Mouse (Mus musculus) thymus, postnatal 0 days (tissue): ENCODE measurements at regions not wholly inside any gene's neighbourhood (a gene's known extent, or its start where the extent isn't known, plus 50 kb on each side); places are given as distances from the start of the nearest gene placed in this dataset.

Experiments used
- DNase-seq: peaks from one replicate; pipeline ENCODE4 v3.0.0-alpha.2; 2015; ENCODE audit warnings: low spot score

DNA sequence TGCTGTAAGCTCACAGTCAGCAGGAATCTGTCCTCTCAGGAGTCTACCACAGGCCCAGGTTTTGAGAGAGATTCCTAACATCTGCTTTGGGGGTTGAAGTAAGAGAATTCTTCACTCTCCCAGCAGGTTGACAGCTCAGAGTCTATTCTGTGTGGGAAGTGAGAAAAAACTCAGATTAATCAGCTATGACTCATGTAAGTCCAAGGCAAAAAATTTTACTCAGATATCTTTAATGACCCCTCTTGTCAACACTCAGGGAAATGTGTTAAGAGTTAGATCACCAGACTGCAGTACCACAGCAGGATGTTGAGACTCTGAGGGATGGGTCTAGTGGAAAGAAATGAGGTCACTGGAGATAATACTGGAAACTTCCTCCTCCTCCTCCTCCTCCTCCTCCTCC lies 688.4 kb downstream of the Hs3st4 start:
- no peak for DNase-seq

- DNase-seq: no peak
Observed at GRCm38 (mm10) chr7:124676854-124677515, 694.3 kb downstream of the Hs3st4 start.

GRCm38 (mm10) chr7:124680561-124680960 lies 697.9 kb downstream of the Hs3st4 start:
- DNase-seq: no peak

- DNase-seq: no peak
Observed at GRCm38 (mm10) chr7:124681212-124681611, 698.5 kb downstream of the Hs3st4 start.

DNA sequence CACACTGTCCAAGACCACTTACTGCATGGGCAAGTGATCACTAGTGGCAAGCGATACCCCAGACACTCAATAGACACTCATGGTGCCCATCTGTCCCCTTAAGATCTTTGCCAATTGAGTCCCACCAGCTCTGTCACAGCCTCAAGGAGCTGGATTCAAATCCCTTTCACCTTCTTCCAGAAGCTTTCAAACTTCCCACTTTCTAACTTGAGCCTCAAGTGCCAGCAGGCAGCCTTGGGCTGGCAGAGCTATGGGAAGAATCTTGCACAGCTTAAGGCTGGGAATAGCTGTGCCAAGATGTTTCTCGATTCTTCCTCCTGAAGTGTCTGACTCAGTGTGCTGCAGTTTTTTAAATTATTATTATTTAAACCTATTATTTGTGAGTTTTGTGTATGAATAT lies 699.2 kb downstream of the Hs3st4 start:
- DNase-seq: no peak

GRCm38 (mm10) chr7:124685424-124685823 lies 702.8 kb downstream of the Hs3st4 start:
- no peak for DNase-seq

DNA sequence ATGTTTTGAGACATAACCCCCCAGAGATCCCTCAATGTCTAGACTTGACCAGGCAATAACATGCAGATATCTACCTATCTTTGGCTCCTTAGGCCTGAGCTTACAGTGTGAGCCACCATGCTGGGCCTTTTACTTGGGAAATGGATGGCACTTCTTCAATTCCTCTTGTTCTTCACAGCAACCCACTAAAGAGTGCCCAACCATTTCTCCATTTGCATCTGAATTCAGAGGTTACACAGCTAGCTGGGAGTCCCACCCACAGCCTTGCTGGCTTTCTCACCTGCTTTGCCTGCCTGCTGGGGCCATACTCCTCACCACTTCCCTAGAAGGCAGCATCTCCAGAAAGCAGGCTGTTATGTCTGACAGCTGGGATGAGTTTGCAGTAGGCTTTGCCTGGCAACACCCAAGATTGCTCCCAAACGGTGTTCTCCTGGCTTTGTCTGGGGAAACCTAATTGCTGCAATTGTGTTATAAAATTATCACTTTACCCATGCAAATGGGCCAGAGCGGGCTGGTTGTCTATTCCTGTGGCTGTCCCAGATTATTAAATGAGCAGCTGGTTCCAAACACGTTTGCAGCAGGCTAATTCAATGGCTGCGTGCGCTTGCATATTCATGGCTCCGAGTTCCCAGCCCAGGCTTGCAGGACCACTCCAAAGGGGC lies 721.6 kb downstream of the Hs3st4 start:
- no peak for DNase-seq

GRCm38 (mm10) chr7:124707143-124707542 lies 724.5 kb downstream of the Hs3st4 start:
- no peak for DNase-seq

DNA sequence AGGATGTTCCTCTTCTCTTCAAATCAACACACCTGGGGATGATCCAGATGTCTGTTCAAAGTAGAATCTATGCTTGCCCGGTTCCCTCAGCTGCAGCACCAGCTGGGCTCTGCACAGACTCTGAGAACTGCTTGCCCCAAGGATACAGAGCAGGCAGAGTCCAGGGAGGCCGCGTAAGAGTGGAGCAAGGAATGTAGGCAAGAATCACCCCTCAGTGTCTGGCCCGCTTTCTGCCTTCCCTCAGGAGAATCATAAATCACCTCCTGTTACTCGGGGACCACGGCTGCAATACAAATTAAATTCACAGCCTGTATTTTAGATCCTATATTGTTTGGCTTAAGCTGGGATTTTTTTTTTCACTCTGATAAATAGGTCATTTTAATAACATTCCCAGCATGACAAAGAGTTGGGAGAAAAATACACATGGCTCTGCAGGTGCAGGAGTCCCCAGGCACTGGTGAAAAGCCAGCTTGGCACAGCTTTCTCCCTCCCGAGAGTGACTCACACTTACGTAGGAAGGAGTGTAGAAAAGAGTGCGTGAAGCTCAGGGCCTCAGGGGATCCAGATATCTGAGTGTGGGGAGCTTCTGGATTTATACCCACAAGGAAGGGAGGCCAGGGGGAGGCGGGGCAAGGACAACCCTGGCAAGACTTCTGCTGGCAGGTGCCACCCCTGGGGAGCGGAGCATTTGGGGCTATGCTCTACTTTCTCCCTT lies 726.3 kb downstream of the Hs3st4 start:
- no peak for DNase-seq

DNA sequence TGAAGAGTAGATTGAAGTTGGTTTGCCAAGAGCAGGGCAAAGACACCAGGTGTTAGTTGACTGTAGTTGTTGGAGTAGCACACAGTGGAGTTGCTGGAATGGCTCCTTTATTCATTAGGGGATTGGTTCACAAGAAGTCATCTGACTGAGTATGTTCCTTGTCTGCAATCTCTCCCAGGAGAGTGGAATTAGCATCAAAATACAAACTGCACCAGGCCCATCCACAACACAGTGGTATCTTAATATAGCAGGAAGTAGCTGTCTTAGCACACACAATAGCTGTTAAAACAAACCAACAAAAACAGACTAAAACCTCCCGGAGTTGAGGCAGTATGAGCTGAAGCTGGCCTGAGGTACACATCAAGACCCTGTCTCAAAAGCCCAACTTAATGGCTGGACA lies 723.5 kb upstream of the Kdm8 start:
- DNase-seq: no peak

GRCm38 (mm10) chr7:124742086-124742485 lies 702.4 kb upstream of the Kdm8 start:
- no peak for DNase-seq

DNA sequence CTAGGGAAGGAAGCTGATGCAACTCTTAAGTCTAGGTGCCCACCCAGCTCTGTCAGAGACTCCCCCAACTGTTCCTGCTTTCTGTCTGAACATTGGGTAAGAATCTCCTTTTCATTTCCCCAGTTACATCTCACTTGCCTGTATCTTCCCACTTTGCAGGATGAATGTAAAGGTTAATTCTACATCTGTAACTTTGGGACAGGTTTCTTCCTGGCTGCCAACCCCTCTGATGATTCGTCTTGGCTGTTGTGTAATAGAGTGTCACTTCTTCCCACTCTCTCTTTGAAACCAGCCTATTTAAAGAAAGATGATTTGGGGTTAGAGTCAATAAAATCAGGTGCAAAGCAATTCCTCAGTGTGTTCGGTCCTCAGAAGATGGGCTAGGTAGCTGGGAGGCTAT lies 698.2 kb upstream of the Kdm8 start:
- no peak for DNase-seq

DNA sequence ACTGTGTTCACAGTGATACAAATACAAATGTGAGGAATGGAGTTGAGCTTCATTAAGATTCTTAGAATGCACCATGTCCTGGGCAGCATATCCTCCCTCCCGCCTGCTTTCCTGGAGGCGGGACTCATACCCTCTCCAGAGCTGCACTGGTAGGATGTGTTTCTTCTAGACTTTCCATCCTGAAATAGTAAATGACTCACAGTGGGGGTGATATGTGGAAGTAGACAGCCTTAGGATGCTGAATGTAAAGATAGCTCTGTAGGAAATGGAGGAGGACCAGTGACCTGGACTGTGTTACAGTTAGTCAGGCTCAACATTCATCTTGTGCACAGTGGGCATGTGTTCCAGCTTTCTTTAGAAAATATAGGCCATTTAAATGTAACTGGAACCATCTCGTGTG lies 696.1 kb upstream of the Kdm8 start:
- no peak for DNase-seq

DNA sequence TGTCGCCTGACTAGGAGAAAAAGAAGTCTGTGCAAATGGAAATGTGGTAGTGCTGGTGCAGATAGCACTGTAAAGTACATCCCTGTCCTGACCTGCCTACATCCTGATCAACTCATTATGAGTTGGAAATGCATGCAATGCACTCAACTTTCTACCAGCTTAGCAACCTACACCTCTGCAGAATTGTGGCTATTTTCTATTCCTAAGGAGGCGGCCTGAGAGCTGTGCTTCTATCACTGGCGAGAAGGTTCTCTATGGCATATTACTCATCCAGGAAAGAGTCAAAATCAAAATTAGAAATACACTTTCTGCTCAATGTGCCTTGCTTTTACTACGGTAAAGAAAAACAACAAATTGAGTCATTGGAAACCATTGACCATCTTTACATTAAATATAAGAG lies 685.4 kb upstream of the Kdm8 start:
- no peak for DNase-seq

DNA sequence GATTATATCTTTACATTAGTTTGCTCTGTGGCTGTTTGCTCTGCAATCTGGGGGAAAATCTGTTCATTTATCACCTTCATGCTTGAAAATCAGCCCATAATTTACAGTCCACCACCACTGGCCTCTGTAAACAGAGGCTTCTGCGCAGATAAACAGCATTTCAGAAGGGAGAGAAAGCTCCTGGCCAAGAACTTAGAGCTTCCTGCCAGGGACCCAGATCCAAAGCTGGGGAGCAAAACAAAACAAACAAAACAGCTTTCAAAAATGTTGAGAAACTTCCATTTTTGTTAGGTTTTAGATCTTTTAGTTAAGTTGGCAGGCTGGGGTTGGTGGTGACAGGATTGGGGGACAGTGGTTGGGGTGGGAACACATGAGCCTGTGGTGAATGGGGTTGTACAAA lies 666.7 kb upstream of the Kdm8 start:
- no peak for DNase-seq

GRCm38 (mm10) chr7:124782816-124783215 lies 661.7 kb upstream of the Kdm8 start:
- no peak for DNase-seq

GRCm38 (mm10) chr7:124784995-124785394 lies 659.5 kb upstream of the Kdm8 start:
- no peak for DNase-seq

- DNase-seq: no peak
Observed at GRCm38 (mm10) chr7:124785896-124786295, 658.6 kb upstream of the Kdm8 start.

DNA sequence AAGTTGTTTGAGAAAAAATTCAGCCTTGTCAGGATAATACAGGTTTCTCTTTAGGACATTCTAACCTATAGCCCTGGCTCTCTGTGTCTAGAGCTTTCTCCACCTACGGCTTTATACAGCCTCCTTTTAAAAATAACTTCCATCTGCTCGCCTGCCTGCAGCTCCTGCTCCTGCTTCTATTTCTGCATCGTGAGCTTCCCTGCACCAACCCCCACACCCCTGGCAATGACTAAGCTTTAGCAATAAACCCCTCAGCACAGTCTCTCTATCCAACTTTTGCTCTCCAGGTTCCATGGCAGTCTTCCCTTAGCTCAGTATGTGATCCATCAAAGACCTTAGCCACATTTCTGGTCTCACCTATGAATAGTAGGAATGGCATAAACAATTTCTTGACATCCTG lies 655.7 kb upstream of the Kdm8 start:
- no peak for DNase-seq

- DNase-seq: no peak
Observed at GRCm38 (mm10) chr7:124803101-124803500, 641.4 kb upstream of the Kdm8 start.

DNA sequence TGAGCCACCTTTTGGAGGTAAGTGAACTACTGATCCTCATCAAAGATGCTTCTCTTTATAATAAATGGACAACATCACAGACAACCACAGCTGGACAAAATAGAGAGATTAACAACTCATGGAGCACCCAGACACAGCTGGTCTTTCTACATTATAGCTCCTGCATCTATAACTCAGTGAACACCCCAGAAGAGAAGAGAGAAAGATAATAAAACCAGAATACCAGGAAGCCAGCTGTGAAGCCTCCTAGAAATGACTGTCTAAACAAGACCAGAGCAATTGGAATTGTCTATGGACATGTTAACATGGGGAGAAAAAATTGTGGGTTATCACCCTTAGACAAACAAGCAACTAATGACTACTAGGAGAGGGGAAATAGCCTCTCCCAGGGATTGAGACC lies 609.8 kb upstream of the Kdm8 start:
- DNase-seq: no peak

- DNase-seq: no peak
Observed at GRCm38 (mm10) chr7:124836531-124836930, 607.9 kb upstream of the Kdm8 start.

DNA sequence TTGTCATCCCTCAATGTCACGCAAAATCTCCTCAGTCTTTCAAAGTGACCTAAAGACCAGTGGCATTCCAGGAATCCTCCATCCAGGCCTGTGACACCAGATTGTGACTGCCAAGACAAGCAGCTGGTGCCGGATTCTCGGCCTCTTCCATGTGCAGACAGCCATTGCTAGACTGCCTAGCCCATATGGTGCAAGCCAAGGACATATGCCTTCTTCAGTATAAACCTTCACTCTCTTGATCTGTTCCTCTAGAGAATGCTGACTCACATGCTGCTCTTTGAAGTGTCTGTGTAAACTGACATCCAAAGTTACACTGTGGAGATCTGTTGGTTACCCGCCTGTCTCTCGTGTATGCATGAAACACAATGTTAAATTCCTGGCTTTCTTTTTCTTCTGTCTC lies 589.4 kb upstream of the Kdm8 start:
- DNase-seq: no peak
